Mouse (Mus musculus) cerebellum, adult 2 months (tissue): ENCODE measurements around the gene Pskh1.

Experiments
- CTCF ChIP-seq: fragments of 200-500 bp; IDR thresholded peaks from 2 replicates; pipeline ENCODE4 v1.5.1; 2011; ENCODE audit warnings: low read depth, mild to moderate bottlenecking, control low read depth, low read length, moderate library complexity, borderline replicate concordance; ENCODE audit not compliant: insufficient read depth
- POLR2A ChIP-seq: fragments of 200-500 bp; IDR thresholded peaks from 2 replicates; pipeline ENCODE4 v1.6.1; 2011; ENCODE audit warnings: low read length, control low read depth, borderline replicate concordance; ENCODE audit not compliant: insufficient read depth

GRCm38 (mm10) chr8:105975363-105975762 lies 75.1 kb downstream of the Pskh1 start:
- no peak for TF ChIP-seq POLR2A
- no peak for TF ChIP-seq CTCF
